Mouse (Mus musculus) activated CD4-positive, CD25-positive, alpha-beta regulatory T cell, adult 9 weeks (primary cell): ENCODE results near the gene Olfr578. TPM values are rescaled to one million over a fixed set of nuclear protein-coding genes. Genes with fewer than 3 reads are reported as not detected.

Source experiments
- polyA plus RNA-seq: library from polyadenylated mRNA; unstranded; fragments of 100-300 nt; shearing (Covaris generic); gene quantifications from one replicate; pipeline ENCODE4 v1.2.1, GENCODE M21; 2017

The Olfr578 gene
- polyA plus RNA-seq, result not detected

DNA sequence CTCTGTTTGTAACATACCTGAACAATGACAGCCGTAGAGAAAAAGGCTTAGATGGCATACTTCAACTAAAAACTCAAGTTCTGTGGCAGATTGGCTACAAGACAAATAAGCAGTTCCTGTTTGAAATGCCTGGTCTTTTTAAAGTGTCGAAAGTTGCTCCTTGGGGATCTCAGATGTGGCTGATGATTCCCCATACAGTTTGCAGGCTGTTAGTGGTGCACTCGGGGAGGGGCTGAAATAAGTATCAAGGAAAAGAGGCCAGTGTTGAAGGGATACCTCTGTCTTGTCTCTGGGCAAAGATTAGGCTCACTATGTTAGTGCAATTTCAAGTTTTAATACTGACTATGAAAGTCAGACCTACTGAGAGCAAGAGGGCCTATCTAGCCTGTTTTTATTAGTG is at the start of gene Olfr578:
TSS of gene Olfr578 (minus strand) at position 101 of the 400 bp plus-strand sequence.

DNA sequence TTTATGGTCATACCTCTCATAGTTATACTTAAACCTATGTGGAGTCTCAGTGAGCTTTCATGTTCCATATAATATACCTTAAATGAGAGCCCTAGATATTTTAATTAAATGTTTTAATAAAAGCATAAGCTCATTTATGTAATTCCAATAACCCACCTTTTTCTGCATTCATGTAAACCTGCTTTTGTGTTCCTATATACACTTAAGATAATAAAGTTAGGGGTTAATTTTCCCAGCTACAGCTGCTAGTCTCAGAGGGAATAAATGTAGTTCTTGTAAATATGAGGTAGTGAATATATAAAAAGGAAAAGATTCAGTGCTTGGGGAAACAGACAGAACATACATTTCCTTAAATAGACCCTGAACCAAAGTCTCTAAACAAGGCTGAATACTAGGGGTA is 48.6 kb upstream of the Olfr578 start, which contains the start of gene Olfr582:
TSS of gene Olfr582 (plus strand) at position 301 of the 400 bp plus-strand sequence.

DNA sequence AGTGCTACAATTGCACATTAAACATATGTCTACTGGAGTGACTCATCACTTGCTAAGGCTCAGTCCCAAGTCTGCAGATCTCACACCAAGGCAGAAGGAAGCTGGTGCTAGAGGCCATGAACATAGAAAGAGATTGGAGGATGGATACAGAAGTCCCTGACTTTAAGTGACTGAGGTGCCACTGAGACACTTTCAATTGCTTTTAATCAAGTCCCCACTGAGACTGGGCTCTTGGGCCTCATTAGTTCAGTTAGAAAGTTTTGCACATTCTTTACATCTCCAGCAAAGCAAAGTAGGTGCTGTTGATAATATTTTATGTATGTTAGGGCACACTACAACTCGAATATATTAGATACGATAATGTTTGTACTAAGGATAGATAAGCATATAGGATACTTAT is 13.3 kb downstream of the Olfr578 start, which contains the start of gene Olfr577:
TSS of gene Olfr577 (minus strand) at position 101 of the 400 bp plus-strand sequence.

DNA sequence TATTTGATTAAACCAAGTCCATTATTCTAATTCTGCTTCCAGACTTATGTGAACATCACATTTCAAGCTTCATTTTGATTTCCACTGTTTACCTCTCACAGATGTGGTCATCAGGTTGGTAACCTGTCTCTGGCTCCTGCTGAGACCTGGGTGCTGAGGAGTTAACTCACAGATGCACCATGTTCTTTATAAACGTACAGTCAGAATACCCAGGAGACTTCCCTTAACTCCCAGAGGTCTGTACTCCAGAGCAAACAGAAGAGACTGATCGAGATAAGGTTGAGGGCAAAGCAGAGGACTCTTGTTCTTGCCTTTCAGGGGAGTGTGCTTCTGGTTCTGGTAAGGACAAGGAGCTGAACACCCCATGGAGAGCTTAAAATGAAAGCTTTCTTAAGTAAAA is 26.8 kb downstream of the Olfr578 start, which contains the start of gene Olfr576:
TSS of gene Olfr576 (plus strand) at position 301 of the 400 bp plus-strand sequence.

DNA sequence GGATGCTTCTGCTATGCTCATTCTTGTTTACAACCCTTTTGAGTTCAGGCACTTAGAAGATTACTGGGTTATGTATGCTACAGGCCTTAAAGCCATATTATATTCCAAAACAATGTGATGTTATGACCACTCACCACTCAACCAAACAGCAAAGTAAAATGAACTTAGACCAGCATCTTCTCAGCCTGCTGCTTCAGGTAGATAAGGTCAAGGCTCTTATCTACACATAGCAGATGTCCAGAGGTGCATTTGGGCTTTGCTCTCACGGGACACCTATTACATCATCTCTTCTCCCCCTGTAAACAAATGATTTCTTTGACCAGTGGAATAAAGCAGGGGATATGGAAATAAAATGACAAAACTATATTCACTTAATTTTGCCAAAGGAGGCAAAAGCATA is 30.5 kb downstream of the Olfr578 start, which contains the start of gene Olfr575:
TSS of gene Olfr575 (minus strand) at position 183 of the 400 bp plus-strand sequence.

DNA sequence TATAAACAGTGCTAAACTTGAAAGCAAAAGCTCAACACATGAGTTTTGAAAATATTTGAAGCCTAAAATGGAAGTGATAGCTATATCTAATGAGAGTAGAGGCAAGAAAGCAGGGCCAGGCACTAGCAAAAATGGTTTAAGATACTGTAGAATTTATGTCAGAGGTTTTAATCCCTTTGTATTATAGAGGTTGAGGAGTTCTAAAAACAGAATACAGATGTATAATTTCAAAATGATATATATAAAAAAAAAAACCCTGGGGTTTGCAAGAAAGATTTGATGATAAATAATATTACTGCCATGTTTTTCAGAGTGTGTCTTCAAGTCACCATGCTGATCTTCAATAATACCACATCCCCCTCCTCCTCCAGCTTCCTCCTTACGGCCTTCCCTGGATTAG is 41.0 kb downstream of the Olfr578 start, which contains the start of gene Olfr574:
TSS of gene Olfr574 (plus strand) at position 301 of the 400 bp plus-strand sequence.

DNA sequence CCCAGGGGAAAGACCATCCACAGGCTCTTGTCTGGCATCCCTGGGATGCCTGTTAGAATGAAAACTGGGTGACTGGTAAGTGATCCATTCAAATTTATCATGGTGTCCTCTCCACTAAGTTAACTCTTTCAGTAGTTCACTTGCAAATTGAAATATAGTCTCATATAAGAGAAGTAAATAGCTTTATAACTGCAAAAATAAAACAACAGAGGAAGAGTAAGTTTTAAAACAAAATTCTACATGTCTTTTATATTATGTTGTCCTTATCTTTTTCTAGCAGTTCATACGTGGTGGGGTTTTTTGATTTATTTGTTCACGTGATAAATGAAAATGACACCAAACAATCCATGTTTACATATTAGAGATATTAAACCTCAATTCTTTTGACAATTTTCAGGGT is 46.6 kb downstream of the Olfr578 start, which contains the start of gene Olfr573-ps1:
TSS of gene Olfr573-ps1 (minus strand) at position 101 of the 400 bp plus-strand sequence.

Other genes starting within 250 kb of the Olfr578 start
- gene Olfr560, start 230.0 kb downstream of the Olfr578 start, polyA plus RNA-seq, result not detected
- gene Olfr78, start 229.9 kb downstream of the Olfr578 start, polyA plus RNA-seq, result not detected
- gene Olfr561, start 218.1 kb downstream of the Olfr578 start, polyA plus RNA-seq, result not detected
- not detected for gene Olfr564, start 185.8 kb downstream of the Olfr578 start, polyA plus RNA-seq
- not detected for gene Olfr566, start 130.6 kb downstream of the Olfr578 start, polyA plus RNA-seq
- gene Olfr568, start 112.2 kb downstream of the Olfr578 start, polyA plus RNA-seq, result not detected
- gene Olfr569, start 98.4 kb downstream of the Olfr578 start, polyA plus RNA-seq, result not detected
- gene Olfr570, start 94.7 kb downstream of the Olfr578 start, polyA plus RNA-seq, result not detected
- not detected for gene Olfr571, start 71.8 kb downstream of the Olfr578 start, polyA plus RNA-seq
- gene Olfr572, start 64.9 kb downstream of the Olfr578 start, polyA plus RNA-seq, result not detected
- gene Olfr573-ps1, start 46.7 kb downstream of the Olfr578 start, polyA plus RNA-seq, result not detected
- not detected for gene Olfr574, start 40.9 kb downstream of the Olfr578 start, polyA plus RNA-seq
- gene Olfr575, start 30.5 kb downstream of the Olfr578 start, polyA plus RNA-seq, result not detected
- not detected for gene Olfr576, start 26.7 kb downstream of the Olfr578 start, polyA plus RNA-seq
- not detected for gene Olfr577, start 13.4 kb downstream of the Olfr578 start, polyA plus RNA-seq
- gene Olfr582, start 48.7 kb upstream of the Olfr578 start, polyA plus RNA-seq, result not detected
- not detected for gene Olfr583, start 62.0 kb upstream of the Olfr578 start, polyA plus RNA-seq
- gene Olfr584, start 92.6 kb upstream of the Olfr578 start, polyA plus RNA-seq, result not detected
- not detected for gene Olfr585, start 108.4 kb upstream of the Olfr578 start, polyA plus RNA-seq
- gene Olfr586, start 136.3 kb upstream of the Olfr578 start, polyA plus RNA-seq, result not detected
- gene Olfr588-ps1, start 151.6 kb upstream of the Olfr578 start, polyA plus RNA-seq, result not detected
- not detected for gene Olfr589, start 167.0 kb upstream of the Olfr578 start, polyA plus RNA-seq
- not detected for gene Olfr591, start 189.0 kb upstream of the Olfr578 start, polyA plus RNA-seq
- not detected for gene Olfr592, start 195.5 kb upstream of the Olfr578 start, polyA plus RNA-seq
- not detected for gene Olfr593, start 222.5 kb upstream of the Olfr578 start, polyA plus RNA-seq
- gene Olfr594, start 227.7 kb upstream of the Olfr578 start, polyA plus RNA-seq, result not detected